Mouse (Mus musculus): ENCODE results near the gene Slc45a1. TPM values are rescaled to one million over a fixed set of nuclear protein-coding genes. Genes with fewer than 3 reads are reported as not detected.

Slc45a1 gene
- polyA plus RNA-seq, 1 experiment from 2014 or later, result 0.73 TPM

GRCm38 (mm10) chr4:150624214-150624823, 27.7 kb downstream of the Slc45a1 start:
- Histone ChIP-seq H3K9ac (ENCODE audit: low read length) (no peak overlapping the region), H3K4me3 (ENCODE audit: low read depth, low read length) (no peak overlapping the region), H3K36me3 (ENCODE audit: control insufficient read depth, insufficient read depth, low read length) (no peaks in the 10 kb centered on the region; the same call in 1 of the 2 replicates), H3K4me1 (ENCODE audit: control insufficient read depth, insufficient read depth, low read length) (no peaks in the 10 kb centered on the region), H3K9me3 (ENCODE audit: control insufficient read depth, low read length) (no peaks in the 10 kb centered on the region), H3K27me3 (ENCODE audit: control insufficient read depth, insufficient read depth, low read length) (no peaks in the 10 kb centered on the region), H3K27ac (replicated peaks; ENCODE audit: low read depth, low read length) (no peak overlapping the region), H3K4me2 (ENCODE audit: low read depth, severe bottlenecking) (no peak overlapping the region)
- ATAC-seq (ENCODE audit: insufficient number of reproducible peaks, low FRiP score, low TSS enrichment, low read depth) (no peak), DNase-seq (ENCODE audit: low spot score) (no peak)
- 67% methylated on average over 11 of the region's 11 CpGs for WGBS

GRCm38 (mm10) chr4:150622641-150623040, 29.3 kb downstream of the Slc45a1 start:
- DNase-seq (ENCODE audit: low spot score) (no peak), ATAC-seq (ENCODE audit: insufficient number of reproducible peaks, low FRiP score, low TSS enrichment, low read depth) (no peak)
- no peak overlapping the region for H3K27ac ChIP-seq (replicated peaks; ENCODE audit: low read depth, low read length)
- H3K27me3 ChIP-seq (ENCODE audit: control insufficient read depth, insufficient read depth, low read length), result no peaks in the 10 kb centered on the region
- no peak overlapping the region for H3K4me2 ChIP-seq (ENCODE audit: low read depth, severe bottlenecking)
- H3K36me3 ChIP-seq (ENCODE audit: control insufficient read depth, insufficient read depth, low read length), result peaks cover 2% of the 10 kb centered on the region; the same call in 1 of the 2 replicates
- H3K4me1 ChIP-seq (ENCODE audit: control insufficient read depth, insufficient read depth, low read length), result no peaks in the 10 kb centered on the region
- 90% methylated on average over 13 of the region's 13 CpGs for whole genome bisulfite sequencing
- H3K9me3 ChIP-seq (ENCODE audit: control insufficient read depth, low read length), result no peaks in the 10 kb centered on the region
- no peak overlapping the region for H3K4me3 ChIP-seq (ENCODE audit: low read depth, low read length)
- no peak overlapping the region for H3K9ac ChIP-seq (ENCODE audit: low read length)

- Histone ChIP-seq H3K4me2 (ENCODE audit: low read depth, severe bottlenecking) (no peak overlapping the region), H3K27ac (replicated peaks; ENCODE audit: low read depth, low read length) (no peak overlapping the region), H3K9ac (ENCODE audit: low read length) (no peak overlapping the region), H3K4me3 (ENCODE audit: low read depth, low read length) (no peak overlapping the region), H3K4me1 (ENCODE audit: control insufficient read depth, insufficient read depth, low read length) (no peaks in the 10 kb centered on the region), H3K36me3 (ENCODE audit: control insufficient read depth, insufficient read depth, low read length) (peaks cover 24% of the 10 kb centered on the region), H3K27me3 (ENCODE audit: control insufficient read depth, insufficient read depth, low read length) (no peaks in the 10 kb centered on the region), H3K9me3 (ENCODE audit: control insufficient read depth, low read length) (no peaks in the 10 kb centered on the region)
- DNase-seq (ENCODE audit: low spot score) (no peak), ATAC-seq (ENCODE audit: insufficient number of reproducible peaks, low FRiP score, low TSS enrichment, low read depth) (no peak)
- 87% methylated on average over 7 of the region's 7 CpGs for WGBS
Observed at GRCm38 (mm10) chr4:150619011-150619410, 33.0 kb downstream of the Slc45a1 start.

GRCm38 (mm10) chr4:150616841-150617240, 35.1 kb downstream of the Slc45a1 start:
- H3K4me1 ChIP-seq (ENCODE audit: control insufficient read depth, insufficient read depth, low read length), result no peaks in the 10 kb centered on the region
- H3K36me3 ChIP-seq (ENCODE audit: control insufficient read depth, insufficient read depth, low read length), result peaks cover 32% of the 10 kb centered on the region
- no peak overlapping the region for H3K9ac ChIP-seq (ENCODE audit: low read length)
- ATAC-seq (ENCODE audit: insufficient number of reproducible peaks, low FRiP score, low TSS enrichment, low read depth) (no peak), DNase-seq (ENCODE audit: low spot score) (no peak)
- 96% methylated on average over 20 of the region's 20 CpGs for WGBS
- no peaks in the 10 kb centered on the region for H3K27me3 ChIP-seq (ENCODE audit: control insufficient read depth, insufficient read depth, low read length)
- H3K9me3 ChIP-seq (ENCODE audit: control insufficient read depth, low read length), result no peaks in the 10 kb centered on the region
- no peak overlapping the region for H3K4me3 ChIP-seq (ENCODE audit: low read depth, low read length)
- no peak overlapping the region for H3K27ac ChIP-seq (replicated peaks; ENCODE audit: low read depth, low read length)
- no peak overlapping the region for H3K4me2 ChIP-seq (ENCODE audit: low read depth, severe bottlenecking)

- Histone ChIP-seq H3K9ac (ENCODE audit: low read length) (no peak overlapping the region), H3K36me3 (ENCODE audit: control insufficient read depth, insufficient read depth, low read length) (peaks cover 32% of the 10 kb centered on the region), H3K4me2 (ENCODE audit: low read depth, severe bottlenecking) (no peak overlapping the region), H3K9me3 (ENCODE audit: control insufficient read depth, low read length) (no peaks in the 10 kb centered on the region), H3K27ac (replicated peaks; ENCODE audit: low read depth, low read length) (no peak overlapping the region), H3K4me1 (ENCODE audit: control insufficient read depth, insufficient read depth, low read length) (no peaks in the 10 kb centered on the region), H3K27me3 (ENCODE audit: control insufficient read depth, insufficient read depth, low read length) (no peaks in the 10 kb centered on the region), H3K4me3 (ENCODE audit: low read depth, low read length) (no peak overlapping the region)
- 85% methylated on average over 13 of the region's 13 CpGs for WGBS
- no peak for DNase-seq (ENCODE audit: low spot score)
- no peak for ATAC-seq (ENCODE audit: insufficient number of reproducible peaks, low FRiP score, low TSS enrichment, low read depth)
Observed at GRCm38 (mm10) chr4:150616029-150616420, 35.9 kb downstream of the Slc45a1 start.

GRCm38 (mm10) chr4:150615251-150616028, 36.5 kb downstream of the Slc45a1 start:
- ATAC-seq (ENCODE audit: insufficient number of reproducible peaks, low FRiP score, low TSS enrichment, low read depth) (no peak), DNase-seq (ENCODE audit: low spot score) (no peak)
- Histone ChIP-seq H3K27me3 (ENCODE audit: control insufficient read depth, insufficient read depth, low read length) (no peaks in the 10 kb centered on the region), H3K4me3 (ENCODE audit: low read depth, low read length) (no peak overlapping the region), H3K36me3 (ENCODE audit: control insufficient read depth, insufficient read depth, low read length) (peaks cover 32% of the 10 kb centered on the region), H3K4me1 (ENCODE audit: control insufficient read depth, insufficient read depth, low read length) (no peaks in the 10 kb centered on the region), H3K9me3 (ENCODE audit: control insufficient read depth, low read length) (no peaks in the 10 kb centered on the region), H3K4me2 (ENCODE audit: low read depth, severe bottlenecking) (no peak overlapping the region), H3K9ac (ENCODE audit: low read length) (no peak overlapping the region), H3K27ac (replicated peaks; ENCODE audit: low read depth, low read length) (no peak overlapping the region)
- WGBS, result 91% methylated on average over 12 of the region's 12 CpGs

GRCm38 (mm10) chr4:150613715-150614114, 38.3 kb downstream of the Slc45a1 start:
- DNase-seq (ENCODE audit: low spot score) (no peak), ATAC-seq (ENCODE audit: insufficient number of reproducible peaks, low FRiP score, low TSS enrichment, low read depth) (no peak)
- H3K4me3 ChIP-seq (ENCODE audit: low read depth, low read length), result no peak overlapping the region
- H3K4me1 ChIP-seq (ENCODE audit: control insufficient read depth, insufficient read depth, low read length), result no peaks in the 10 kb centered on the region
- H3K9ac ChIP-seq (ENCODE audit: low read length), result no peak overlapping the region
- peaks cover 36% of the 10 kb centered on the region for H3K36me3 ChIP-seq (ENCODE audit: control insufficient read depth, insufficient read depth, low read length)
- H3K4me2 ChIP-seq (ENCODE audit: low read depth, severe bottlenecking), result no peak overlapping the region
- no peaks in the 10 kb centered on the region for H3K27me3 ChIP-seq (ENCODE audit: control insufficient read depth, insufficient read depth, low read length)
- whole genome bisulfite sequencing, result 89% methylated on average over 7 of the region's 7 CpGs
- no peak overlapping the region for H3K27ac ChIP-seq (replicated peaks; ENCODE audit: low read depth, low read length)
- no peaks in the 10 kb centered on the region for H3K9me3 ChIP-seq (ENCODE audit: control insufficient read depth, low read length)

- Histone ChIP-seq H3K9me3 (ENCODE audit: control insufficient read depth, low read length) (no peaks in the 10 kb centered on the region), H3K36me3 (ENCODE audit: control insufficient read depth, insufficient read depth, low read length) (peaks cover 8% of the 10 kb centered on the region; the same call in 1 of the 2 replicates), H3K9ac (ENCODE audit: low read length) (no peak overlapping the region), H3K4me1 (ENCODE audit: control insufficient read depth, insufficient read depth, low read length) (peaks cover 5% of the 10 kb centered on the region), H3K27me3 (ENCODE audit: control insufficient read depth, insufficient read depth, low read length) (no peaks in the 10 kb centered on the region), H3K4me2 (ENCODE audit: low read depth, severe bottlenecking) (no peak overlapping the region), H3K27ac (replicated peaks; ENCODE audit: low read depth, low read length) (no peak overlapping the region), H3K4me3 (ENCODE audit: low read depth, low read length) (no peak overlapping the region)
- no peak for DNase-seq (ENCODE audit: low spot score)
- 97% methylated on average over 3 of the region's 3 CpGs for WGBS
- ATAC-seq (ENCODE audit: insufficient number of reproducible peaks, low FRiP score, low TSS enrichment, low read depth), result no peak
Observed at GRCm38 (mm10) chr4:150608670-150609069, 43.3 kb downstream of the Slc45a1 start.
